Mouse (Mus musculus) ES-CJ7 (cell line): ENCODE measurements around the gene Tmem170b.
"Not testable (repeated sequence)": the region's sequence is repeated elsewhere in the genome, so short reads cannot be mapped to it uniquely, and the experiment has no call there.

Experiments
- DNase-seq: peaks from one replicate; pipeline ENCODE4 v3.0.0; 2011; ENCODE audit warnings: low read depth, low spot score

Tmem170b gene

DNA sequence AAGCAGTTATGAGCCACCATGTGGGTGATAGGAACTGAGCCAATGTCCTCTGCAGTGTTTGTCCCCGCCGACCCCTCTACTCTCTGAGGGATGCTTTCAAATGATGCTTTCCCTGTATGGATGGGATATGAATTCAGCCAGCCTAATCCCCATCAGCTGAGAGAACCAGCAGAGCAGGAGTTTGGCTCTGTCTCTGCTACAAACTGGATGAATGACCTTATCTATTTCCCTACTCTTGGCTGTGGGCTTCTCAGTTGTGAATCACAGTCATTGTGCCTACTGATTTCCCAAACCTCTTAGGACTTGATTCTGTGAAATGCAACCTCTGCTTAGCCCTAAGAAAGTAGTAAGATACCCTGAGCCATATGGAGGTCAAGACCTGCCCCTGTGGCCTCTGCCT, 64.2 kb downstream of the Tmem170b start:
- no peak for DNase-seq

DNA sequence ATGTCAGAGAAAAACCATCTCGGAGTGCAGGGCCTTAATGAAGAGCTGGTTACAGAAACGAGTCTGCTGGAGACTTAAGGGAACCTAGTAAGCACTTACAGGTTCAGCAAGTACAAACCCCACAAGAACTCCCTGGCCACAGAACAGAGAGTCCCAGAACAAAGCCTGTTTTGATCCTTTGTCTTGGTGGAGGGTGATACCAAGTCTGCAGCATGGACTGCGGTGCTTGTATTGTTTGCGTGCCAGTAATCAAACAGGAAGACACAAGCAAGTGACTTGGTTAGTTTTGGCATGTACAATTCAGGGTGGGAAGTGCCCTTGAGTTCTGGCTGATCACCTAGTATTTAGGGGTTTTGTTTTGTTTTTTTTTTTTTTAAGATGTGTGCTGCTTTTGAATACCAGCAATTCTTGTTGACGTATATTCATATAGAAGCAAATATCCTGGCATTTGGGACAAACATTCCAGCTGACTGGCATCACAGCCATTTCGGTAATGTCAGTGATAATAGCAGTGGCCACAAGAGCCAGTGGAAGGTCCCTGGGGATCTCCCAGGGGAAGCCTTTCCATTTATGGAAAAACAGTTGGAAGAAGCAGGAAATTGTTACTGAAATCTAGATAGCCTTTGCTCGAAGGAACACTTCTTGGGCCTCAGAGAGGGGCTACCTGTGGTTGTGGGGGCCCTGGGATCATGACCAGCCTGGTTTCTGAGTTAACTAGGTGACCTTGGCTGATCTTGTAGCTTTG, 64.9 kb downstream of the Tmem170b start:
- DNase-seq: no peak

DNA sequence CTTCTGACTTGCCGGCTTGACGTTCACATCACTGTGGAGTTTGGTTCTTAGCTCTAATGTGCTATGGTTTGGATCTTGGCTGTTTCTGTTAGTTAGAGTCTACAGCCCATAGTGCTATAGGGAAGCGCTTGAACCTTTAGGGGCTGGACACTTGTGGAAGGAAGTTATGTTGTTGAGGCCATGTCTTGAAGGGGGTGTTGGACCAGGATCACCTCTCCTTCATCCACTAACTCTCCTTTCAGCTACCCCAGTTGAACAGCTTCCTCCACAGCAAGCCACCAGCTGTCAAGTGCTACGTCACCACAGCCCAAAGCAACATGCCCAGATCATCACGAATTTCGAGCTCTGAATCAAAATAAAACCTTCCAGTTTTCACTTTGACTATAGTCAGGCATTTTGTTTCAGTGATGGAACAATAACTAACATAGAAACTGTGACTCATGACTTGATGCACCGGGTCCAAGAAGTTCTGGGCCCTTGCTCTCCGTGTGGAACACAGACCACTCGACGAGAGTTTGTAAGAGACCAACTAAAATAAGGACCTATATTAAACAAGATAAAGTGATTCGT, 65.5 kb downstream of the Tmem170b start:
- DNase-seq: no peak

DNA sequence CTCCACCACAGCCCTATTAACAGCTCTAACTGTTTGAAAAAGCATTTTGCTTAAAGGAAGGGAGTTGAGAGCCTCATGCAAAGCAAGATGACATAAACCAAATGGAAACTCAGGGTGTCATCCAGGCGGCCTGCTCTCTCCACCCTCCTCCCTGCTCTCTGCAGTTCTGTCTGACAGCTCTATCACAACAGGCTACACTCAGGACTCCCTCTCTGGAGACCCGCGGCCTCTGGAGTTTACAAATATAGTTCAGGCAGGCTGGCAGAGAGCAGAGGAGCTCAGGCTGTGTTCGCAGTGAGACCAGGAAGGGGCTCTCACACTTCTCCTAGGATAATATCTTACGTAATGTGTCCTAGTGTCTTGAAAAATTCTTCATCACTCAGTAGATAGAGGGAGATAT, 67.2 kb downstream of the Tmem170b start:
- DNase-seq: not testable (repeated sequence)

DNA sequence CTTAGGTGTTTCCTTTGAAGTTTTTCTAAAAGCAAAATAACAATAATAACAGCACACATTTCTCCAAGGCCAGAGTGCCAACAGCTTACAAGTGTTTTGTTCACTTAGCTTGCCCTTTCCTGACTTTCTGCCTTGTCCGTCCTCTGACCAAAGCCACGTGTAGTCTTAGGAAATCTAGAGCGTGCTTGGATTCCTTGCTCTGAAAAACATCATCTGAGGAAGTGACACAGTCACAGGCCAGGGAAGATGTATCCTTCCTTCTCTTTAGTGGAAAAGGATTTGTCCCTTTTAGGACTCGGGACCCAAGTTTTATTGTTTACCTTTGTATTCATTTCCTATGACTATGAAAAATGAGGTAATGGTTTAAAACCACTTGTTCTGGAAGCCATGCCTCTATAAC, 67.8 kb downstream of the Tmem170b start:
- DNase-seq: no peak

DNA sequence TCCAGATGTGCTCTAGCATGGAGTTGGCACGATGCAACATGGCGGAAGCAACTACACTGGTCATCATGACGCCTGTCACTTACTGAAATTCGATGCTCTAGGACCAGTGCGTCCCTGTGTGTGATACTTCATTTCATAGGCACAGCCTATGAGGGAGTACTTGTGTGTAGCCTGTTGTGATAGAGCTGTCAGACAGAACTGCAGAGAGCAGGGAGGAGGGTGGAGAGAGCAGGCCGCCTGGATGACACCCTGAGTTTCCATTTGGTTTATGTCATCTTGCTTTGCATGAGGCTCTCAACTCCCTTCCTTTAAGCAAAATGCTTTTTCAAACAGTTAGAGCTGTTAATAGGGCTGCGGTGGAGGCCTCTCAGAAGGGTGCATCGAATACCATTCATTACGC, 68.9 kb downstream of the Tmem170b start:
- not testable (repeated sequence) for DNase-seq

DNA sequence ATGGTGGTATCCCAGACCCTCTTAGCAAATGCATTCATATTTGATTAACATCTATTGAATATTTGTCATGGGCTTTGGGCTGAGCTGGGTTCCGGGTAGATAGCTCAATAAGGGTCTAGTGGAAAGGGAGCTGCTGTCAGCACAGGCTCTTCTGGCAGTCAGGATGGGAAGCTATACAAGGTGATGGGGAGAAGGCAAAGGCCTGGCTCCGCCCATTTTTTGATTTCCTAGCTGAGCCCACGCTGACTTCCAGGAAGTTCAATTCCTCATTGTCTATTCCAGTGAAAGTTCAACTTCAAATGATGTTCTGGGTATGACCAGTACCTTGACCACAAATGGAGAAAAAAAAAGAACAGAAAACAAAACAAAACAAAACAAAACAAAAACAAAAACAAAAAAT, 69.8 kb downstream of the Tmem170b start:
- DNase-seq: no peak

DNA sequence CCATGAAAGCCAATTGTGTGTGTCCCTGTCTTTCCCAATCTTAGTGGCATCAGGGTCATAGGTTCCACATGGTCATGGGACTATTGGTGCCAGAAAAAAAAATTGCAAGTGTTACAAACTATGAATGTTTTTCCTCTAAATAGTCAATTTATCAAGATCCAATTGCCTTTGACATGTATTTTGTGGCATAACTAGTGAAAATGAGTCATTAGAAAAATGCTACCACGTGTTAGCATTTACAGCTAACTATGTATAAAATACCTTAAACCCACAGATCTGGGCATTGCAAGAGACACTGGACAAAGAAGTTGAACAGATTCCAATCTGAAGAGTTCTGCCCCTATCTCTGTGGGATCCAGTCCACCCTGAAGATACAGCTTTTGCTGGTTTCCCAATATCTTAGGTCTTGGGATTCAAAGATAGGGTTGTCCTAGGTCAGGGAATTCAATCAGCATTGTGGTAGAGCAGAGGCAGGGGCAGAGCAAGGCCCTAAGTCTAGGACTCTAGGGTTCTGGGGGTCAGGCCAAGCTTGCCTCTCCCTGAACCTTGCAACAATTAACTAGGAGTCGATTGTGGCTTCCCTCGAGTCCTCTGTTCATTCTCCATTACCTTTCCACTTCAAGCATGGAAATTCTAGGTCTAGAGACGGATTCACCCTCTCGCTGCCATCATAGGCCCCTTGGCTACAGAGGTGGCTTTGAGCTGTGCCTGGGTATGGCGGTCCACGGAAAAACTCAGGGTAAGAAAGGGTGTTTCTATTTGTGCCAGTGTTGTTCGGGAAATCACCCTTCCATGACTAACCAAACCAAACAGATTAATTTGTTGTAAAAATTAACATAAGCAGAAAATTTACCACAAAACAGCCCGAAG, 70.5 kb downstream of the Tmem170b start:
- no peak for DNase-seq

DNA sequence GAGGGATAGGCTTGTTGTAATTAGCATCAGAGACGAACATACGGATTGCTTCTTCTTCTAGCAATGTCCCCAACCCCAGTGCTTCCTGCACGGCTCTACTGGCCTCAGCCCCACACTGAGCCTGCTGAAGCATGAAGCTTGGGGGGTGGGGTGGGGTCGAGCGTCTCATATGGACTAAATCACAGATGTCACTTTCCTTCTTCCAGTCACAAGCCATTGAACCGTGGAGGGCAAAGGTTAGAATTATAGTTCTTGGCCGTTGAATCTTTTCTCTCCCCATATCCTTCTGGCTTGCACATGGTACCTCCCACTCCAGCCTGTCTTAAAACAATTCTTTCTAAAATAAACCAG, 71.1 kb downstream of the Tmem170b start:
- DNase-seq: no peak

DNA sequence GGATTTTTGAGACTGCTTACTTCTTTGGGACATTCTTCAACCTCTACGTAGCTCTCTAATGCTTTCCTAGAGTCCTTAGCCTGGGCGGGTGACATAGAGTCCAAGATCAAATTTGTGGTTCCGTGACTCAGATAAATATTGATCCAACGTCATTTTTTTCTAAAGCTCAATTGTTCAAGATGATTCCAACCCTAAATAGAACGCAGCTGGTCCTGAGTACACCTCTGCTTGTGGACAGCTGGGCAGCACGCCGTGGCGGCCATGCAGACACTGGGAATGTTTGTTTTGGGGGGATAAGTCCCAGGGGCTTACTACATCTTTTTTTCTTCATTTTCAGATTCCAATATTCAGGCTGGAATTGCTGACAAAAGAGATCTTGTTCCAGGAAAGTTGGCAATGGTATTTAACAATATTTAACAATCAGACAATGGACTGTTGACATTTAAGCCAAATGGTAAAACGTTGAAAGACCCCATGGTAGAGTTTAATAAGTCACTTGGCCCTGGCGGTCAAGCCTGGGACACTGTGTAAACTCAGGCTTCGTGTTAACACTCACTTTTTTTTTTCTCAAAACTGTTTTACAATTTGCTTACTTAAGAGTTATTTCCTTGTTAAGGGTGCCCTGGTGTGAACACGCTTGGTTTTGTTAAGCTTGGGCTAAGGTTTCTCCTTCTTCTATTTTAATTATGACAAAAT, 75.3 kb downstream of the Tmem170b start:
- DNase-seq: no peak

DNA sequence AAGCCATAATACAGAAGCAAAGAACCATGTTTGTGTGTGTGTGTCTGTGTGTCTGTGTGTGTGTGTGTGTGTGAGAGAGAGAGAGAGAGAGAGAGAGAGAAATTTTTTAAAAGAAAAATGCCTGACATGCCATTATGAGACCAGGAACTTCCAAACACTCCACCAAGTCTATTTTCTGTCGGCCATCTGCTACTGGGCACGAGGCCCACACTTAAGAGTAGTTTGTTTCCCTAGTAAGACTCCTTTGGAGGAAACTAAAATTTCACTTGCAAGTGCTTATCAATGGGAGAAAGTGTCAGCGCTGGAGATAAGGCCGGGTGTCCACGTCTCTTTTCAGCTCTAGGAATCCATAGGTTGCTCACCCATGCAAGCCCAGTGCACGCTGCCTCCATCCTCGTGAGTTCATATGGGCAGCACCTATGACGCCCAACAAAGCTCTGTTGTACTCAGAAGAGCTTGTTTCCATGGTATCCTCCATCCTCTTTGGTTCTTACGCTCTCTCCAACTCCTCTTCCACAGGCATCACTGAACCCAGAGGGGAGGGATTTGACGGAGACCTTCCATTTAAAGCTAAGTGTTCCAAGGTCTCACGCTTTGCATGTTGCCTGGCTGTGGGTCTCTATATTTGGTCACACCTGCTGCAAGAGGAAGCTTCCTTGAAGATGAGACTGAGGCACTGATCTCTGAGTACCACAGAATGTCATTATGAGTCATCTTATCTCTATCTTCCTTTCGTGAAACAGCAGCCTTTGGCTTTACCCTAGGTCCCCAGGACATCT, 76.8 kb downstream of the Tmem170b start:
- no peak for DNase-seq

DNA sequence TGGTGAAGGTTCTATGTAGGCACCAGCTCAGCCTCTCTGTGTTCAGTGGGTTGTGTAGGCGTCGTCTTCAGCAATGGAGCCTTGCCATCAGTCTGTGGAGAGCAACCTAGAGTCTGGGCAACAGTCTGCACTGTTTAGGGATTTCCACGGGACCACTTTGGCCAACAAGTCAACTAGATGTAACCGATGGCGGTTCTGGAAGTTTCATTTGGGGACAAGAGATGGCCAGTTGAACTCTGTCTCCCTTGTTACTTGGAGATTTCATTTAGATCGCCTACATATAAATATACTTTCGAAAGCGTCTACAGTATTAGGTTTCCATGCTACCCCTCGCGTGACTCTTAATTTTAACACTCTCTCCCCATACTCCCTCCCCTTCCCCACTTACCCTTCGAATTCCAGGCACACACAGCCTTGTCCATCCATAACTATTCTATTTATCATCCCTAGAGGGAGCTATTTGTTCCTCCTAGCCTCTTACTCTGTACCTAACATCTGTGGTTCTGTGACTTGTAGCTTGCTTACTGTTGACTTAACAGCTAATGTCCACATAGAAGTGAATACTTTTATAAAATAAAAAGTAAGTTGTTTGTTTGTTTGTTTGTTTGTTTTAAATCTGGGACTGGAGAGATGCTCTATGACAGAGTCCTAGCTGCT, 77.8 kb downstream of the Tmem170b start:
- peak; percentile 9 for DNase-seq

DNA sequence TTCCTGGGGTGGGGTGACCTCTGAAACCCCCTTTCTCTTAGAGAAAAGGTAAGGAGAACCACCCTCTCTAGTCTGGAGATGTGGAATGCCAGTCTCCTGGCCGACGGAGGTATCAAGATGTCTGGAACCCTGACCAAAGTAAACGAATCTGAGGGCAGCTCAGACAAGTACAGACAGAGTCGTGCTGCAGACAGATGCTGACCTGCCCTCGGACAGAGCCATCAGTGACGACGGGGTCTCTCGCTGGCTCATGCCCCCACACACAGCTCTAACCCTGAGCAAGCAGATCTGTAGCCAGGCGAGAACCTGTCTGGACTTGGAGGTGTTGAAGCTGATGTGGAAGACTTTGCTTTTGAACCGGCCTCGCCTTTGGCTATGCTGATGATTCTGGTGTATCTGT, 79.8 kb downstream of the Tmem170b start:
- DNase-seq: no peak

DNA sequence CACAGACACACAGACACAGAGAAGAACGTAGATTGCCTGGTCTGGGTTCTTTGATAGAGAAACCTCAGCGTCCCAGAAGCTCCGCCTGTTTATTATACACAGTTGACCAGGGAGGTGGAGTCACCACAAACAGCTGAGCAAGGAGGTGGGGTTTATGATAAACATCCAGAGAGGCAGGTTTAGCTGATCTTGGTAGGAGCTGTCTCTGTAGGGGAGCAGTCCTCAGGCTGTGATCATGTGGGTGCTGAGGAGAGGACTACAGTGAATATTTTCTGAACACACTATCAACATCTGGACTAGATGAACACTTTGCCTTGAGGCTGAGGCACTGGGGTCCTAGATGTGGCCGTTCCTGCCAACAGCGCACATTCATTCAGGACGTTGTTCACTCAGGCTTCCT, 83.3 kb downstream of the Tmem170b start:
- DNase-seq: no peak

DNA sequence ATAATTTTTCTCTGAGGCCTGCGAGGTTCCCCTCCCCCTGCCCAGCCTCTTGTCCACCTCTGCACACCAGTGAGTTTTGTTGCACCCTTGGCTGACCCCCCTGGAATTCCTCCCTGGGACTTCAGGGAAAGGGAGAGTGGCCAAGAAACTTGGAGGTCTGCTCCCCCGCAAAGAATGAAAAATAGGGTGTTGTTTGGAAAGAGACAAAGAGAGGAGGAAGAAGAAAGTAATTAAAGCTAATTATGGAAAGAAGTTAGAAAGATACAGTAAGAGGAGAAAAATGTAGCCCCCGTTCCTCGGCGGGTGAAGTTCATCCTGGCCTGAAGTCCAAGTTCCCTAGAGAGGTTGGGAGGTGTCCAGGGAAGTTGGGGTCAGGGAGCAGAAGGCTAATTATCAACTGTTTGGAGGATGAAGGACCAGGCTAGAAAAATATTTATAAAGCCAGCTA, 83.9 kb downstream of the Tmem170b start:
- DNase-seq: no peak
